Mouse (Mus musculus) adrenal gland, postnatal 10 days (tissue): ENCODE data around the gene Capn11. TPM values are rescaled to one million over a fixed set of nuclear protein-coding genes. Genes with fewer than 3 reads are reported as not detected.

Experiments used
- DNase-seq: peaks from one replicate; pipeline ENCODE4 v3.0.0; 2021; ENCODE audit warnings: mixed read lengths
- total RNA-seq, 2 experiments: library from RNA; stranded (reverse); gene quantifications; 2 replicates each; pipeline ENCODE4 v1.2.3; 2021

Capn11 gene
- total RNA-seq, 2 experiments from 2014 or later = 0.63 TPM; not detected in 1

- DNase-seq = no peak
Observed at GRCm38 (mm10) chr17:45598891-45599290, 60.2 kb downstream of the Capn11 start.

- peak; percentile 25 for DNase-seq
Observed at GRCm38 (mm10) chr17:45598376-45598775, 60.7 kb downstream of the Capn11 start.

- DNase-seq = peak; percentile 53
Observed at GRCm38 (mm10) chr17:45597787-45598186, 61.3 kb downstream of the Capn11 start.

GRCm38 (mm10) chr17:45596631-45597396, 62.3 kb downstream of the Capn11 start:
- DNase-seq = peak; percentile 91

- DNase-seq = no peak
Observed at GRCm38 (mm10) chr17:45595736-45596390, 63.3 kb downstream of the Capn11 start.

GRCm38 (mm10) chr17:45594881-45595735, 64.0 kb downstream of the Capn11 start:
- DNase-seq = peak; percentile 90

- DNase-seq = peak; percentile 3
Observed at GRCm38 (mm10) chr17:45594195-45594594, 64.9 kb downstream of the Capn11 start.

- DNase-seq = peak; percentile 39
Observed at GRCm38 (mm10) chr17:45593479-45593878, 65.6 kb downstream of the Capn11 start.

- DNase-seq = peak; percentile 60
Observed at GRCm38 (mm10) chr17:45592606-45593431, 66.3 kb downstream of the Capn11 start.

- peak; percentile 64 for DNase-seq
Observed at GRCm38 (mm10) chr17:45591701-45592605, 67.2 kb downstream of the Capn11 start.

- peak; percentile 8 for DNase-seq
Observed at GRCm38 (mm10) chr17:45590410-45590809, 68.7 kb downstream of the Capn11 start.

GRCm38 (mm10) chr17:45589844-45590243, 69.3 kb downstream of the Capn11 start:
- peak; percentile 85 for DNase-seq

GRCm38 (mm10) chr17:45589236-45589635, 69.9 kb downstream of the Capn11 start:
- DNase-seq = peak; percentile 55

- DNase-seq = no peak
Observed at GRCm38 (mm10) chr17:45588370-45588769, 70.8 kb downstream of the Capn11 start.

GRCm38 (mm10) chr17:45586449-45586837, 72.7 kb downstream of the Capn11 start:
- peak; percentile 48 for DNase-seq

GRCm38 (mm10) chr17:45585725-45586448, 73.2 kb downstream of the Capn11 start:
- no peak for DNase-seq

- peak; percentile 87 for DNase-seq
Observed at GRCm38 (mm10) chr17:45584939-45585678, 74.0 kb downstream of the Capn11 start.

GRCm38 (mm10) chr17:45584096-45584896, 74.8 kb downstream of the Capn11 start:
- DNase-seq = peak; percentile 93
